Mouse (Mus musculus): ENCODE results near the gene Tns1.
"Not testable (repeated sequence)": the region's sequence is repeated elsewhere in the genome, so short reads cannot be mapped to it uniquely, and the experiment has no call there.

The Tns1 gene

GRCm38 (mm10) chr1:73912466-73912865 lies 211.8 kb downstream of the Tns1 start:
- DNase-seq (ENCODE audit: inconsistent ontology term) = no peak

GRCm38 (mm10) chr1:73911981-73912380 lies 212.3 kb downstream of the Tns1 start:
- DNase-seq (ENCODE audit: inconsistent ontology term) = no peak

- DNase-seq (ENCODE audit: inconsistent ontology term) = no peak
These were observed 213.5 kb downstream of the Tns1 start for GRCm38 (mm10) chr1:73910701-73911100.

- no peak for DNase-seq (ENCODE audit: inconsistent ontology term)
These were observed 214.1 kb downstream of the Tns1 start for GRCm38 (mm10) chr1:73910111-73910510.

- no peak for DNase-seq (ENCODE audit: inconsistent ontology term)
These were observed 214.9 kb downstream of the Tns1 start for GRCm38 (mm10) chr1:73909191-73909983.

- DNase-seq (ENCODE audit: inconsistent ontology term) = no peak
These were observed 215.9 kb downstream of the Tns1 start for GRCm38 (mm10) chr1:73908081-73908960.

GRCm38 (mm10) chr1:73907166-73907565 lies 217.1 kb downstream of the Tns1 start:
- no peak for DNase-seq (ENCODE audit: inconsistent ontology term)

GRCm38 (mm10) chr1:73906376-73906775 lies 217.9 kb downstream of the Tns1 start:
- no peak for DNase-seq (ENCODE audit: inconsistent ontology term)

- no peak for DNase-seq (ENCODE audit: inconsistent ontology term)
These were observed 218.4 kb downstream of the Tns1 start for GRCm38 (mm10) chr1:73905811-73906190.

- DNase-seq (ENCODE audit: inconsistent ontology term) = no peak
These were observed 219.0 kb downstream of the Tns1 start for GRCm38 (mm10) chr1:73905111-73905810.

- no peak for DNase-seq (ENCODE audit: inconsistent ontology term)
These were observed 219.6 kb downstream of the Tns1 start for GRCm38 (mm10) chr1:73904641-73905040.

GRCm38 (mm10) chr1:73903035-73903434 lies 221.2 kb downstream of the Tns1 start:
- DNase-seq (ENCODE audit: inconsistent ontology term) = no peak

- peak; percentile 67 for DNase-seq (ENCODE audit: inconsistent ontology term)
These were observed 221.9 kb downstream of the Tns1 start for GRCm38 (mm10) chr1:73902171-73902991.

- peak; percentile 77 for DNase-seq (ENCODE audit: inconsistent ontology term)
These were observed 222.8 kb downstream of the Tns1 start for GRCm38 (mm10) chr1:73901496-73901899.

- not testable (repeated sequence) for DNase-seq (ENCODE audit: inconsistent ontology term)
These were observed 228.8 kb downstream of the Tns1 start for GRCm38 (mm10) chr1:73895451-73895850.

GRCm38 (mm10) chr1:73880731-73881130 lies 243.5 kb downstream of the Tns1 start:
- DNase-seq (ENCODE audit: inconsistent ontology term) = no peak

GRCm38 (mm10) chr1:73875676-73876218 lies 248.5 kb downstream of the Tns1 start:
- peak; percentile 29 for DNase-seq (ENCODE audit: inconsistent ontology term)

GRCm38 (mm10) chr1:73864314-73864713 lies 259.9 kb downstream of the Tns1 start:
- DNase-seq (ENCODE audit: inconsistent ontology term) = peak; percentile 24

- no peak for DNase-seq (ENCODE audit: inconsistent ontology term)
These were observed 261.2 kb downstream of the Tns1 start for GRCm38 (mm10) chr1:73863074-73863431.

- peak; percentile 77 for DNase-seq (ENCODE audit: inconsistent ontology term)
These were observed 261.8 kb downstream of the Tns1 start for GRCm38 (mm10) chr1:73862323-73863073.
